Mouse (Mus musculus): ENCODE measurements around the gene Ero1lb.

Gene Ero1lb

GRCm38 (mm10) chr13:12565621-12566390, at the start of gene Ero1lb:
Ero1lb (plus strand) TSS chr13:12565874.
- peak; percentile 99 for DNase-seq (ENCODE audit: low read depth, low spot score)

DNA sequence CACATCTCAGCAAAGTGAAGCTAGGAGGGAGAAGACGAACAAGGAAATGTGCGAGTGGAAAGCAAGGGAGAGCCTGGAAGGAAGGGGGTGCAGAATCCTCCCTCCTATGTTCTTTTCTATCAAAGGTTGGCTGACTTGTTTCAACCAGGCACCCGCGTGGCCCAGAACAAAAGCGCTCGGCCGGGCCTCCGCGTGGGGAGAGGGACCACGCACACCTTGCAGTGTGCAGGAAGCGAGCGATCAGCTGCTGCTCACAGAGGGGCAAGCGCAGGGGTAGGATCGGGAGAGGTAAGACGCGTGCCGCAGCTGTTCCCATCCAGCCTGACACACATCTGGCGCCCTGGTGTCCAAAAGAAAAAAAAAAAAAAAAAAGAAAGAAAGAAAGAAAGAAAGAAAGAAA, 46.3 kb upstream of the Ero1lb start:
- no peak for DNase-seq (ENCODE audit: low read depth, low spot score)

- peak; percentile 40 for DNase-seq (ENCODE audit: low read depth, low spot score)
Measured at GRCm38 (mm10) chr13:12519955-12520584, 45.6 kb upstream of the Ero1lb start, which contains the start of gene Edaradd. Edaradd (minus strand) TSS chr13:12520438.

DNA sequence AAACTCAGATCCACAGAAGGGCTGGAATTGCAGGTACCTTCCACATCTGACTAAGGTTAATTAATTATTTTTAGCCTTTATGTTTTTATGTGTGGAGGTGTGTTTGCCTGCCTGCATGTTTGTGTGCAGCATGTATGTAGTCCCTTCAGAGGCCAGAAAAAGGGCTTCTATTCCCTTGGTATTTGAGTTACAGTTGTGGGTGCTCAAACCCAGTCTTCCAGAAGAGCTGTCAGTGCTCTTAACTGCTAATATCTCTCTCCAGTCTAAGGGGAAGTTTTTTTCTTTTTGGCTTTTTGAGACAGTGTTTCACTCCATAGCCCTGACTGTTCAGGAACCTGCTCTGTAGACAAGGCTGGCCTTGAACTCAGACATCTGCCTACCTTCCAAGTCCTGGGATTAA, 43.3 kb upstream of the Ero1lb start:
- DNase-seq (ENCODE audit: low read depth, low spot score): no peak

- DNase-seq (ENCODE audit: low read depth, low spot score): no peak
Measured at GRCm38 (mm10) chr13:12525678-12526077, 40.0 kb upstream of the Ero1lb start.

- DNase-seq (ENCODE audit: low read depth, low spot score): no peak
Measured at GRCm38 (mm10) chr13:12534628-12535027, 31.0 kb upstream of the Ero1lb start.

DNA sequence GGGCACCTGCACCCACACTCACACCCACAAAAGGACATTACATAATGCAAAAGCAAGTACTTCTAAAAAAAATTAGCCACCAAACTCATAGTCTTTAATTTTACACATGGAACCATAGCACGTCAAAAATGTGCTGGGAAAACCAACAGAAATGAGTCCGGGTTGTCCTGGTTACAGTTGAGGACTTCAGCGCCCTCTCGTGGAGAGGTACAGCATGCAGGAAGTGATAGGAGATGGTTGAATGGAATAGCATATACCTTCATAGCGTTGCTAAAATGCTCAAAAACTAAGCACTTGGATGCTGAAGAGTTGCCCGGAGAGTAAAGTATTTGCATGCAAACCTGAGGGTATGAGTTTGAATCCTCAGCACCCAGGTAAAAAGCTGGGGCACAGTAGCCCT, 27.7 kb upstream of the Ero1lb start:
- peak; percentile 37 for DNase-seq (ENCODE audit: low read depth, low spot score)

DNA sequence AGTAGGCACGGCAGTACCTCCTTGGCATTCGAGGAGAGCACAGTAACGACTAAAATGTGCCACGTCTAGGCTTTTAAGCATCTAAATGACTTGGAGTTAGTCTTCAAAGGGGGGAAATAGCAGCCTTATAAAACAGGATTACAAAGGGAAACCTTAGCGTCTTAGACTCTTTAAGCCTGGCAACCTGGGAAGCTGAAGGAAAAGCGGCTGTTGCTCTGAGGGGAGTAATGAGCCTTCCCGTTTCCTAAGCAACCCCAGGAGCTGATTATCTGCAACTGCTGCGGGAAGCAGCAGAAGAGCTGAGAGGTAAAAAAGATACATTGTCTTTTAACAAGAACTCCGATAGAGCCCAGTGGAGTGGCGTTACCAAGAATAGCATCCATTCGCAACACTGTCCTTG, 26.0 kb upstream of the Ero1lb start:
- DNase-seq (ENCODE audit: low read depth, low spot score): peak; percentile 59

DNA sequence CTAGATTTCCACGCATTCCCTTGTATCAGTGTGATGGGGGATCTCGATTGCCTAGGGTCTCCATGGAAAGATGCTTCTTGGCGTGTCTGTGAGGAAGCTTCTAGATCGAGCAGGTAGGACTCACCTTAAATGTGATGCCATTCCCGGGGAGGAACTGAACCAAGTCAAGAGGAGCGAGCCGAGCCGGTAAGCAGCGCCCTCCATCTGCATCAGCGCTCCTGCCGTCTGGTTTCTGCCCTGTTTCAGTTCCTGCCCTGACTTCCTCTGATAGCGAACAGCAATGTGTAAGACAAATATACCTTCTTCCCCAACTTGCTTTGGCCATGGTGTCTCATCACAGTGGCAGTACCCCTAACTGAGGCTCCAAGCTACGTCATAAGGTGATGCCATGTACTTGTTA, 25.6 kb upstream of the Ero1lb start:
- no peak for DNase-seq (ENCODE audit: low read depth, low spot score)

DNA sequence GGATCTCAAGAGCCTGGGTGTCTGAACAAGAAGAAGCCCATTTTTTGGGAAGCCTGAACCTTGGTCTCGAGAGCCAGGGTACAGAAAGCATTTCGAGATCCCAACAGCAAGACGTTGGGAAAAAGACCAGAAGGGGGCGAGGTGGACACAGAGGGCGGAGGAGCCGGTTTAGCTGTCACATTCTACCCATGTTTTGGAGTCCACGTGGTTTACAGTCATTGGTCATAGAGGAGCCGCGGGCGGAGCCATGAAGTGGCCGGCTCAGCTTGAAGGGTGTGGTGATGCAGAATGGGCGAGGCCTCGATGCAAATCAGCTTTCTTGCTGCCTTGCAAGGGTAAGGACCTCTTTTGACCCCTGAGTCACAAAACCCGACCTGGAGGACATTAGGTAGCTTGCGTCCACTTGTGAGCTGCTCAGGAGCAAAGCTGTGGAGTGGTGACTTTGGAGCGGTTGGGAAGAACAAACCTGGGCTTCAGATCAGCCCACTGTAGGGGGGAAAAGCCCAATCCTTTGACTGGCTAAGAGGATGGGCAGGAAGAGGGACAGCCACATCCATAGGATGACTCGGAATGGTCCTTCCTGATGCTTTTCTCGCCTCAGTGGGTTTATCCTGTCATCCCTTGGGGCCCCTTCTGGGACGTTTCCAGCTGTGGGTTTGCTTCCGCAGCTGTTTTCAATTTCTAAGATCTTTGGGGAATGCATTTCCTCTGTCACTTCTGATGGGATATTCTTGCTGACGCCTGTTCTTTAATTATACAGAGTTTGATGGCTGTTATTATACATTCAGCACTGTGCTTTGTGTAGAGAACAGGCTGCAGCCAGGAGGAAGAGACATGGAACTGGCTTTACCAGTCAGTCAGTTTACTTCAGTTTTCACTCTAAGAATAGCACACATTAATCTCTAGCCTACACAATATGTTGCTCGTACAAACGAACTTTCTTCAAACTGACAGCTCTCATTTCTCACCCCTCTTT, 23.4 kb upstream of the Ero1lb start:
- peak; percentile 31 for DNase-seq (ENCODE audit: low read depth, low spot score)

GRCm38 (mm10) chr13:12543246-12543645, 22.4 kb upstream of the Ero1lb start:
- peak; percentile 21 for DNase-seq (ENCODE audit: low read depth, low spot score)

- DNase-seq (ENCODE audit: low read depth, low spot score): no peak
Measured at GRCm38 (mm10) chr13:12543880-12544568, 21.6 kb upstream of the Ero1lb start.

- DNase-seq (ENCODE audit: low read depth, low spot score): no peak
Measured at GRCm38 (mm10) chr13:12554211-12554610, 11.5 kb upstream of the Ero1lb start.

GRCm38 (mm10) chr13:12559044-12559443, 6.6 kb upstream of the Ero1lb start:
- DNase-seq (ENCODE audit: low read depth, low spot score): no peak

DNA sequence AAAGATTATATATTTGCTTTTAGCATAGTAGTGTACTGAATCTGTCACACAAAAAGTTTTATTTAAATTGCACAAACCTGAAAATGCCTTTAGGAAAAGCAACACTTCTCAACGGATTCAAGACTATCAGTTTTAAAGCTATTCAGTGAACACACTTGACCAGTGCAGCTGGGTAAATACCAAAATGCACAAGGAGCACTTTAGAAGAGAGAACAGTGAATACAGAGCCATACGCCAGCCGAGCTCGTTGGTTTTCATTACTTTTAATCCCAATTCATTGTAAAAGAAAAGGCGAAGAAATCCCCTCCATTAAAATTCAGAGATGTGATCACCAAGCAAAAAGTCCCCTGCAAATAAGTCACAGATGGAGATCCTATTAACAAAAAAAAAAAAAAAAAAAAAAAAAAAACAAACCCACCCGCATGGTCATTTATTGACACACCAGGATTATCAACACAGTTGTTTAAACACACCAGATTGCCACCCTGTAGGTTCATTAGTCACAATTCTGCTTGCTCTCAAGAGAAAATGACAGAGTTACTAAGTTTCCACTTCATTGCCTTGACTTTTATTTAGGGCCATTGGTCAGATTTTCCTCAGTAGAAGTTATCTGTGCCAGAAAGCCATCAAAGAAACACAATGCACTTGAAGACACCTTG, 6.1 kb upstream of the Ero1lb start:
- no peak for DNase-seq (ENCODE audit: low read depth, low spot score)

- no peak for DNase-seq (ENCODE audit: low read depth, low spot score)
Measured at GRCm38 (mm10) chr13:12561729-12562128, 3.9 kb upstream of the Ero1lb start.

DNA sequence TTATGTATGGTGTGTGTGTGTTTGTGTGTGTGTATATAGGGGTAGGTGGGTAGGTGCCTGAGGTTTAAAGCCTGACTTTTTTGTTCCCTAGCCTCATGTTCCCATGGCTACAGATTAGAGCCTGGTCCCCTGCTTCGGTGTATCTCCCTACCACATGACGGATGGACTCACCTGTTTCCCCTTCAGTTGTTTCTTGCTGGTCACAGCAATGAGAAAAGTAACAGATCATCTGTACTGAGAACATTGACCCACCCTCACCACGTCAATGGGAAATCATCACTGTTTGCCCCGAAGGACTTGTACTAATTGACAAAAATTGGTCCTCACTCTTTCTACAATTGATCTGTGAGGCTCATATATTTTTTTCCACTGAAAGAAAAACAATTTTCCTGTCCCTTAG, 3.4 kb upstream of the Ero1lb start:
- no peak for DNase-seq (ENCODE audit: low read depth, low spot score)

GRCm38 (mm10) chr13:12567936-12568335, 2.3 kb downstream of the Ero1lb start:
- no peak for DNase-seq (ENCODE audit: low read depth, low spot score)

DNA sequence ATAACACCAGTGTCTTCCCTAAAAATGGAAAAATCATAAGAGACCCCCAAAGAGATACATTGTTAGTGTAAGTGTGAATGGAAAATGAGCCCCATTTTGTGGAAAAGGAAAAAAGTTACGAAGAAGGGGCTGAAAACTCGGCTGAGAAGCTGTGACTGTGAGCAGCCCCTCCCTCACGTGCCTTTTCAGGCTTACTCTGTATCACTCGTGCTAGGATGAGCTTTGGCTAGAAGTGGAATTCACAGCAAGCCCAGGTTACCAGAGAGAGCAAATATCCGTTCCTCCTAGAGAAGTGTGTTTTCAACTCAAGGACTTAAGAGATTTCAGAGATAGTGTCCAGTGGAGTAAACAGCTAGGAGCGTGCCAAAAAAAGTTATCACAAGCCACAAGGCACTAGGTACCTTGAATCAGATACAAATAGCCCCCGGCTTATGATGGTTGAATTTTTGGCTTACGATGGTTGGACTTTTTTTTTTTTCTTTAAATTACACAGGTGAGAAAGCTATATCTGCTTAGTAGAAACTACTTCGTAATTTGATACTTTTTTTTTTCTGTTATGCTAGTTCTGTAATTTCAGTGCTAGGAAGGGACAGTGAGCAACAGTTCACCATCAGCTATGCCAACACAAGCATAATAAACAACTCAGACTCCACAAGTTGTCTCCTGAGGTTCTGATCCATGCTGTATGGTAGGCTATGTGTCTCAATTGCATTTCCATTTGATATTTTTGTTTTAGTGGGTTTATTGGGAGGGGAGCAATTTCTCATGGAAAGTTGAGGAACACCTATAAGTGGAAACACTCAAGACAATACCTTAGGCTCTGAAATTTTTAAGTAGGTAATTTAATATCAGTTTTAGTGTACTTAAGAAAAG, 3.2 kb downstream of the Ero1lb start:
- no peak for DNase-seq (ENCODE audit: low read depth, low spot score)

- no peak for DNase-seq (ENCODE audit: low read depth, low spot score)
Measured at GRCm38 (mm10) chr13:12569741-12570140, 4.1 kb downstream of the Ero1lb start.

Measured in brain, adult 2 months (tissue).